Mouse (Mus musculus): ENCODE measurements at regions not wholly inside any gene's neighbourhood (a gene's known extent, or its start where the extent isn't known, plus 50 kb on each side); places are given as distances from the start of the nearest gene placed in this dataset.

DNA sequence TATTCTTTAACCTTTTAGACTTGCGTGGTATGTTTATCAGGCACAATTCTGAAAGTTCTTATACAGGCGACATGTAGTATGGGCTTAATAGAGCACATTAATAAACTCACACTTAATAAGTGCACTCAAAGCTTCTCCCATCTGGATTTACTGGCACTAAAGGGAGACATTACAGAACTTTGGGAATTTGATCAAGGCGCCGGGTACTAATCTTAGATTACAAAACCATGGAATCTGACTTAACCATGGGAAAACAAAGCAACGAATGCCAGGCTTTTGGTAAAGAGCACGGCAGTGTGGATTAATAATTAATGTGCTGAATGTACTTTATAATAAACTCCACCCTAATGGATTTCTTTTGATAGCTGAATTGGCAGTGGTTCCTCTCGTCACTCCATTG is 196.5 kb upstream of the Pkn2 start:
- TF ChIP-seq CTCF (IDR thresholded peaks at IDR 0.05; ENCODE audit: low read depth) (no peak), EP300 (optimal IDR thresholded peaks at IDR 0.05) (no peak)
